Mouse (Mus musculus): Measurements from ENCODE around the gene Nipbl. TPM values are rescaled to one million over a fixed set of nuclear protein-coding genes. Genes with fewer than 3 reads are reported as not detected.

Nipbl gene
- 10 to 100 TPM; 62.7 to 68.7 TPM for total RNA-seq (2023)

GRCm38 (mm10) chr15:8443926-8444889 is at the start of gene Nipbl:
Gene Nipbl (minus strand): TSS chr15:8444463.

Other genes starting within 250 kb of the Nipbl start
- not detected for gene Gm2310, start 75.5 kb upstream of the Nipbl start, total RNA-seq (2023)

All from neutrophil, adult 83 days (primary cell).